Mouse (Mus musculus) cerebral cortex, adult 2 months (tissue): ENCODE measurements around the gene Arid2.

ENCODE experiments used
- WGBS: fragments of 180-500 bp; shearing (Covaris S2); methylation state at CpG from one replicate; pipeline ENCODE4 v1.1.7; 2018; 5-methylcytosine and 5-hydroxymethylcytosine counted together

Gene Arid2

DNA sequence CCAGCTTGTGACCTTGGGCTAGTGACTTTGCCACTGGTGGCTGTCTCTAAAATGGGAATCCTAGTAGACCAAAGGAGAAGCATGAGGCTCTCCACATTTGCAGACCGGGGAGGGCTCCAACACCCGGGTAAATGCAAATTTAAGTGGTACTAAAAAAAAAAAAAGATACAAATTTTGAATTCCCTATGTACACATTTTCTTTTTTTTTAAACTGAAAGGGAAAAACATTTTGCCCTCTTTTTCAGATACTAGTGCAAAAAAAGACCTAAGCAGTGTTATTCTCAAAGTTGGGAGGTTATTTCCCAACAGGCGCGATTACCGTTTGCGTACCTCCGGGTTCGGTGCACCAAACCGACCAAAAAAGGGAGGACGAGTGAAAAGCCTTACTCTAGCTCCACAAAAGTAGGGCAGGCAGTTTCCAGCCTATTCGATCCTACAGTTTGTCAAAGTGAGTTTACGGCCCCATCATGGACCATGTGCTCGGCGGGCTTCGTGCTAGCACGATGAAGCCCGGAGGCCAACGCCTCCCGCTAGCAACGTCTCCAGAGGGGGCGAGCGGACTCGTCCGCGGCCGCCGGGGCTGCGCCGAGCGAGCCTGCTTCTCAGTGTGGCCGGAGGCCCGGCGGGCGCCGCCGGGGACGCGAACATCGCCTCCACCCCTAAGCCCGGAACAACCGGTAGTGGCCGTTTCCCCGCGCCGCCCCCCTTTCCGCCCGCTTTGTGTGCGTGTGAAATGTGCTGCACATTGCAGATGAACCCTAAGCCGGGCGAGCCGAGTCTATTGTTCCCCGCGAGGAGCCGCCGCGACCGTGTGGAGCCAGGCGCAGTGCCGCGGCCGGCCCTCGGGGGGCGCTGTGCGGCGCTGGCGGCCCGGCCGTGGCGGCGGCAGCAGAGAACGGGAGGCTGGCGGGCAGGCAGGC lies 1.0 kb upstream of the Arid2 start:
- WGBS, result under 1% methylated on average over 72 of the region's 72 CpGs

DNA sequence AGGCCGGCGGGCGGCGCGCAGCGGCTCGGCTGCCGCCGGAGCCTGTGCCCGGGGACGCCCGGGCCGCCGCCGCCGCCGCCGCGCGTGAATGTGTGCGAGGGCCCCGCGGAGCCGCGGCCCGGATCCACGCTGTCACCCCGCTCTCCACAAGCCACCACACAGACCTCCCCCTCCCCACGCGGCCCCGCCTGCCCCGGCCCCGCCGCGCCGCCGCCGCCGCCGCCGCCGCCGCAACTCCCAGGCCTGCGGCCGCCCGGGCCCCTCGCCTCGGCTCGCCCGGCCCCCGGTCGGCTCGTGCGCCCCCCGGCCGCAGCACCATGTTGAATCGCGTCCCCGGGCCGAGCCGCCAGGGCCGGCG lies 404 bp upstream of the Arid2 start:
- WGBS, result 1% methylated on average over 60 of the region's 63 CpGs

GRCm38 (mm10) chr15:96287976-96288835 lies 888 bp downstream of the Arid2 start:
- WGBS, result under 1% methylated on average over 95 of the region's 97 CpGs

DNA sequence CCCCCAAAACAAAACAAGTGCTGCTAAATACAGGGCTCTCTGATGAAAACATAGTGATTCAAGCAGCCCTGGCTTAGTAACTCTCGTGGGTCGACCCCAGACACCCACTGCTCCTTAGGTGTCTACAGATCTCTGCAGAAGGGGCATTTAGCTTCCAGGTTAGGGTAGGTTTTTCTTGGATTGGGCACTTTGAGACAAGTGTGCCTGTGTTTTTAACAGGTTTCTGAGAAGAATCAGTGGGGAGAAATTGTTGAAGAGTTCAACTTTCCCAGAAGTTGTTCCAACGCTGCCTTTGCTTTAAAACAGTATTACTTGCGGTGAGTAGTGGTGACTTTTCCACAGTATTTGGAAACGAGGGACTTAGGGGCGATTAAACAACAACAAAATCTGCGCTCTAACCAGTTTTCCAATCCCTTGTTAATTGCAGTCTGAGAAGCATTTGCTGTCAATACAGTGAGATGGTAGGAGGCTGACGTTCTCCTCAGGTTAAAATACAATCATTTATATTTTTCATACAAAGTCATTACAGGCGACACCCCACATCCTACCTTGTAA lies 1.6 kb downstream of the Arid2 start:
- WGBS, result 8% methylated on average over 9 of the region's 9 CpGs

GRCm38 (mm10) chr15:96290001-96290400 lies 2.7 kb downstream of the Arid2 start:
- WGBS, result 83% methylated on average over 1 of the region's 1 CpGs

DNA sequence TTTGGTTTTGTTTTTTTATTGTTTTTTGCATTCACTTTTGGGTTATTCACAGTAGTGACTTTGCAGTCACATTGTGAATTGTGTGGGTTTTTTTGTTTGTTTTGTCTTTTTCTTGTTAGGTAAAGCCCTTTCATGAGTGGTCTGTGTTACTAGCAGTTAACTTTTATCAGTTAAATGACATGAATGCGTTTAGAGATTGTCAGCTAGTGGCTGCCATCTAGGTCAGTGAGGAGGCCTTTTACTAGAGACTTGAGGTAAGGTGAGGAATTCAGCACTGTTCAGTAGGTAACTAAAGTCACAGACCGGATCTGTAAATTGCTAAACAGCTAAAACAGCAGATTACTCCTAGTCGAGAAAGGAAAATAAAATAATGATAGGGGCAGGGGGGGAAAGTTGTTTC lies 6.1 kb downstream of the Arid2 start:
- 84% methylated on average over 3 of the region's 3 CpGs for WGBS

DNA sequence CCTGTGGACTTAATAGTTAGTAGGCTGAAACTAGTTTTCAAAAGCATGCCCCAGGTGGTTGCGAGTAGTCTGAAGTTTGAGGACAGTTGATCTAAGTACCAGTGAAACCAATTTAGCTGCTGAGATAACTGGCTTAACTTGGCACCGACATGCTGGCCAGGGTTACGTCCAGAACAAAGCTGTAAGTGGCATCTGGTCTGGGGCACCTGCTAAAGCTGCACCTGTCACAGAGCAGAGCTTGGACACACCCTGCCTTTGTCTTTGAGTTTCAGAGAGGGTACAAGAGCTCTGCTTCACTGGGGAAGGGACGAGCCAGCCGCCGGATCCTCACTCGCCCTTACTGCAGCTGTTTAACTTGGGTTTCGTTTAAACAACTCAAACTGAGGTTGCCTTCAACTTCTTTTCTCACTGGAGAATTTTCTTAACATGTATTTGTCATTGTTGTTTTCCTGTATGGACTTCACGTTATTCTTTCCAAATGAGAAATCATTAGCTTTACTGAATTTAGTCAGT lies 9.8 kb downstream of the Arid2 start:
- 82% methylated on average over 9 of the region's 9 CpGs for WGBS

GRCm38 (mm10) chr15:96297623-96298188 lies 10.4 kb downstream of the Arid2 start:
- WGBS, result 92% methylated on average over 9 of the region's 9 CpGs

GRCm38 (mm10) chr15:96309310-96309709 lies 22.0 kb downstream of the Arid2 start:
- WGBS, result 60% methylated on average over 6 of the region's 6 CpGs

GRCm38 (mm10) chr15:96312902-96313301 lies 25.6 kb downstream of the Arid2 start:
- 100% methylated on average over 1 of the region's 1 CpGs for WGBS

GRCm38 (mm10) chr15:96315664-96316063 lies 28.3 kb downstream of the Arid2 start:
- WGBS, result 11% methylated on average over 1 of the region's 1 CpGs

GRCm38 (mm10) chr15:96319335-96319734 lies 32.0 kb downstream of the Arid2 start:
- WGBS, result 53% methylated on average over 8 of the region's 8 CpGs

GRCm38 (mm10) chr15:96325726-96326328 lies 38.5 kb downstream of the Arid2 start:
- 93% methylated on average over 7 of the region's 7 CpGs for WGBS

DNA sequence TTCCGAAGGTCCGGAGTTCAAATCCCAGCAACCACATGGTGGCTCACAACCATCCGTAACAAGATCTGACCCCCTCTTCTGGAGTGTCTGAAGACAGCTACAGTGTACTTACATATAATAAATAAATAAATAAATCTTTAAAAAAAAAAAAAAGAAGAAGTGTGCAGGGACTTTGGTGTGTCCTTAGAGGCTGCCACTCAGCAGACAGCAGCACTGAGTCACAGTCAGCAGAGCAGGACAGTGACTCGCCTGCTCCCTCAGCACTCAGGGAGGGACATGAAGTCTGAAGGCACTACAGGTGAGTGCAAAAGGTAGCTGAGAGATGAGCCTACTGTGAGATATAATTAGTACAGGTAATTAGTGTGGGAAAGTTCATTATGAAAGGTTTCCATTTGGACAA lies 41.4 kb downstream of the Arid2 start:
- 93% methylated on average over 4 of the region's 4 CpGs for WGBS

DNA sequence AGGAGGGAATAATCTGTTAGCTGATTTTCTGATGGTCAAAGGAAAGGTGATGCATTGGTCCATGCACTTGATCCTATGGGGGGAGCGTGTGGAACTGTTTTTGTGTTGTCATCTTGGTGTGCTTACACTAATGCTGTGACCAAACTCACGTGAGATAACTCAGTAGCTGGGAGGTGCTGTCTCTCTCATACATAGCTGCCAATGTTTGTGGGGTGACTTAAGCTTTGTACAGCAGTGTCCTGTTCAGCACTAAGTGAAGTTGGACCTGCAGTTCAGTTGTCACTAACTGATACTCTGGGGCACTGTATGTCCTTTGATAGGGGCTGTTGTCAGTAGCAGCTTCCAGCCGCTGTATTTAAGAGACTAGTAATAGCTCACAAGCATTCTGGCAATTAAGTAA lies 43.2 kb downstream of the Arid2 start:
- WGBS, result 81% methylated on average over 3 of the region's 3 CpGs

GRCm38 (mm10) chr15:96332468-96333213 lies 45.3 kb downstream of the Arid2 start:
- WGBS, result 48% methylated on average over 9 of the region's 9 CpGs

GRCm38 (mm10) chr15:96333350-96333749 lies 46.0 kb downstream of the Arid2 start:
- 74% methylated on average over 5 of the region's 5 CpGs for WGBS

GRCm38 (mm10) chr15:96340924-96341323 lies 53.6 kb downstream of the Arid2 start:
- WGBS, result 92% methylated on average over 2 of the region's 2 CpGs

DNA sequence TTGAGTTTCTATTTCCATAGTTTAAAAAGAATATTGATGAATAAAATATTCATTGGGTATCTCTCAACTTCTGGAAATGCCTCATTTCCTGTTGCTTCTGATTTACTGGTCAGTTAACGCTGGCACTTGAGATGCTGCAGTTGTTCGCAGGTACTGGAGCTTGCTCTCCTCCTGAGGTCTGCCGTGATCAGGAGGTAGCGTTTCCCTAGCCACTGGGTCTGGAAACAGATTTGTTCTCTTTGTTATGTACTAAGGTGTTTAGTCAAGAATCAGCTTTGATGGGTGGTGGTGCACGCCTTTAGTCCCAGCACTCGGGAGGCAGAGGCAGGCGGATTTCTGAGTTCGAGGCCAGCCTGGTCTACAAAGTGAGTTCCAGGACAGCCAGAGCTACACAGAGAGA lies 54.8 kb downstream of the Arid2 start:
- WGBS, result 95% methylated on average over 8 of the region's 8 CpGs

GRCm38 (mm10) chr15:96342871-96343270 lies 55.6 kb downstream of the Arid2 start:
- WGBS, result 88% methylated on average over 3 of the region's 3 CpGs
